Comparison of ENCODE assay signal across 8 mouse cellular contexts in genomic region chrX:57392367-57393246, GRCm38 (mm10). TPM values are rescaled to one million over a fixed set of nuclear protein-coding genes. Genes with fewer than 3 reads are reported as not detected.
DNase-seq lines count a peak whose midpoint lies in the region; ATAC-seq and TF ChIP-seq lines count a peak whose summit lies in the region.

TSS of gene Rbmx (minus strand) at chrX:57393036.

- intact Hi-C loops in heart, postnatal 10 days (cut with DNase I), result loop anchor here (5.0 to 10.0 kb wide), 2 partner anchors 65 to 338 kb away; partner anchors contain the start of gene Htatsf1

- no peaks in the 10 kb centered on the region for H3K9me3 ChIP-seq in ES-Bruce4 (replicated peaks; ENCODE audit: control insufficient read depth, insufficient read depth, low read length, poor library complexity, severe bottlenecking)
- H3K9me3 ChIP-seq in forebrain, embryonic 13.5 days (replicated peaks), result no peaks in the 10 kb centered on the region
- H3K9me3 ChIP-seq in liver, postnatal 0 days (ENCODE audit: low read length), result no peaks in the 10 kb centered on the region
- H3K9me3 ChIP-seq in neural tube, embryonic 14.5 days (ENCODE audit: control insufficient read depth, low read length), result no peaks in the 10 kb centered on the region

- peak; percentile 18 for TF ChIP-seq POLR2A in ES-Bruce4 (IDR thresholded peaks at IDR 0.05; ENCODE audit: insufficient read depth, low read length)

- H3K4me2 ChIP-seq in forebrain, embryonic 13.5 days, result peak within 1 kb of the TSS; percentile 57
- peak within 1 kb of the TSS; percentile 64 for H3K4me2 ChIP-seq in liver, postnatal 0 days (ENCODE audit: low read depth, low read length)
- peak within 1 kb of the TSS; percentile 49 for H3K4me2 ChIP-seq in neural tube, embryonic 14.5 days (ENCODE audit: low read depth, low read length)

- H3K27ac ChIP-seq in ES-Bruce4 (ENCODE audit: insufficient read depth, low read length), result peak within 1 kb of the TSS; percentile 26; the same call in 1 of the 2 replicates
- H3K27ac ChIP-seq in forebrain, embryonic 13.5 days, result peak within 1 kb of the TSS; percentile 94
- H3K27ac ChIP-seq in liver, postnatal 0 days (ENCODE audit: low read depth), result peak within 1 kb of the TSS; percentile 92
- H3K27ac ChIP-seq in neural tube, embryonic 14.5 days (ENCODE audit: low read depth, low read length), result peak within 1 kb of the TSS; percentile 86

- TF ChIP-seq CTCF in ES-Bruce4 (IDR thresholded peaks at IDR 0.05; ENCODE audit: low read depth, low read length), result no peak
- no peak for TF ChIP-seq CTCF in liver, postnatal 0 days (IDR thresholded peaks at IDR 0.05; ENCODE audit: low read depth)

- peak; percentile 100 for ATAC-seq in cerebellum, adult (ENCODE audit: insufficient number of reproducible peaks, low FRiP score, low TSS enrichment)
- peak; percentile 96 for ATAC-seq in forebrain, embryonic 13.5 days
- ATAC-seq in liver, postnatal 0 days, result peak; percentile 95
- peak; percentile 95 for ATAC-seq in neural tube, embryonic 14.5 days (ENCODE audit: low read depth)

- TF ChIP-seq EP300 in ES-Bruce4 (IDR thresholded peaks at IDR 0.05; ENCODE audit: insufficient read depth, low read depth, low read length), result no peak
- TF ChIP-seq EP300 in liver, postnatal 0 days (IDR thresholded peaks at IDR 0.05; ENCODE audit: low read depth), result peak; percentile 28

- 19% methylated on average over 50 of the region's 50 CpGs for WGBS in forebrain, embryonic 13.5 days
- 22% methylated on average over 50 of the region's 50 CpGs for WGBS in large intestine, adult 2 months
- 16% methylated on average over 47 of the region's 50 CpGs for WGBS in liver, postnatal 0 days (ENCODE audit: insufficient replicate concordance)
- 17% methylated on average over 50 of the region's 50 CpGs for WGBS in neural tube, embryonic 14.5 days

- DNase-seq in heart, postnatal 10 days, result peak; percentile 91 to 92
- peak; percentile 69 for DNase-seq in large intestine, adult 2 months (ENCODE audit: low read depth, low spot score)
- peak; percentile 81 for DNase-seq in liver, postnatal 0 days
- DNase-seq in testis, postnatal 10 days (ENCODE audit: low spot score), result peak; percentile 80

- H3K4me1 ChIP-seq in ES-Bruce4 (ENCODE audit: control insufficient read depth, insufficient read depth, low read length), result no peaks in the 10 kb centered on the region
- H3K4me1 ChIP-seq in forebrain, embryonic 13.5 days, result 0 out of 2 replicates have a peak, but pooled peaks cover 2% of the 10 kb centered on the region
- H3K4me1 ChIP-seq in liver, postnatal 0 days (ENCODE audit: insufficient read depth), result no peaks in the 10 kb centered on the region
- H3K4me1 ChIP-seq in neural tube, embryonic 14.5 days (ENCODE audit: control insufficient read depth, insufficient read depth, low read length), result no peaks in the 10 kb centered on the region

- H3K4me3 ChIP-seq in ES-Bruce4 (ENCODE audit: low read depth, low read length), result peak within 1 kb of the TSS; percentile 88
- H3K4me3 ChIP-seq in forebrain, embryonic 13.5 days, result peak within 1 kb of the TSS; percentile 59
- H3K4me3 ChIP-seq in liver, postnatal 0 days (ENCODE audit: low read depth, low read length), result peak within 1 kb of the TSS; percentile 56
- peak within 1 kb of the TSS; percentile 40 for H3K4me3 ChIP-seq in neural tube, embryonic 14.5 days (ENCODE audit: low read depth, low read length)

- H3K36me3 ChIP-seq in ES-Bruce4 (ENCODE audit: control insufficient read depth, insufficient read depth, low read length, poor library complexity, severe bottlenecking), result peaks cover 22% of the 10 kb centered on the region
- H3K36me3 ChIP-seq in forebrain, embryonic 13.5 days (ENCODE audit: poor library complexity, severe bottlenecking), result peaks cover 17% of the 10 kb centered on the region
- peaks cover 21% of the 10 kb centered on the region for H3K36me3 ChIP-seq in liver, postnatal 0 days (replicated peaks; ENCODE audit: insufficient read depth, low read length)
- H3K36me3 ChIP-seq in neural tube, embryonic 14.5 days (ENCODE audit: control insufficient read depth, insufficient read depth, low read length), result peaks cover 7% of the 10 kb centered on the region; the same call in 1 of the 2 replicates

- H3K27me3 ChIP-seq in ES-Bruce4 (ENCODE audit: control insufficient read depth, insufficient read depth, low read length, poor library complexity, severe bottlenecking), result no peaks in the 10 kb centered on the region
- no peaks in the 10 kb centered on the region for H3K27me3 ChIP-seq in forebrain, embryonic 13.5 days
- H3K27me3 ChIP-seq in liver, postnatal 0 days (ENCODE audit: insufficient read depth, low read length), result no peaks in the 10 kb centered on the region
- H3K27me3 ChIP-seq in neural tube, embryonic 14.5 days (ENCODE audit: control insufficient read depth, insufficient read depth, low read length), result no peaks in the 10 kb centered on the region

- peak within 1 kb of the TSS; percentile 82 for H3K9ac ChIP-seq in ES-Bruce4 (ENCODE audit: low read depth, poor library complexity, severe bottlenecking)
- H3K9ac ChIP-seq in forebrain, embryonic 13.5 days, result peak within 1 kb of the TSS; percentile 82
- H3K9ac ChIP-seq in liver, postnatal 0 days (replicated peaks), result peak within 1 kb of the TSS; percentile 59
- peak within 1 kb of the TSS; percentile 70 for H3K9ac ChIP-seq in neural tube, embryonic 14.5 days (replicated peaks; ENCODE audit: low read depth, low read length)

RNA-seq across cellular contexts. Expression of gene Rbmx, which starts in this region (rescaled TPM):
- 25.0 and 28.7 TPM in 2 replicates for polyA plus RNA-seq in ES-Bruce4 (2011; ENCODE audit: insufficient read depth, insufficient read length, low read depth, missing spikeins)
- polyA plus RNA-seq in forebrain, embryonic 13.5 days (2015; fragmentation: Nextera tagmentation; extraction: Ambion mirVana), result 285 and 301 TPM in 2 replicates
- total RNA-seq in heart, postnatal 10 days (2021), result 10 to 100 TPM; 57.3 to 57.8 TPM
- polyA plus RNA-seq in large intestine, adult 2 months (2012; rRNA removed), result 10.0 and 12.5 TPM in 2 replicates
- 18.8 and 19.7 TPM in 2 replicates for polyA plus RNA-seq in liver, postnatal 0 days (2015; fragmentation: Nextera tagmentation; extraction: Ambion mirVana)
- polyA plus RNA-seq in neural tube, embryonic 14.5 days (2014; fragmentation: Nextera tagmentation; extraction: Ambion mirVana), result 190 and 220 TPM in 2 replicates

Comparison
In these comparisons a context has a peak if more than half of its experiments do, and no peak if none do; other contexts are left out.
1. Peak in every context shown above with its lines: DNase-seq, ATAC-seq, H3K4me3 ChIP-seq and H3K27ac ChIP-seq.
2. H3K27ac ChIP-seq: peak in every context shown above with its lines; median percentile 94 in forebrain, embryonic 13.5 days; 92 in liver, postnatal 0 days; 86 in neural tube, embryonic 14.5 days; 26 in ES-Bruce4.